Mouse (Mus musculus) cerebellum, adult 2 months (tissue): ENCODE data around the gene Lrmda.

ENCODE experiments used
- CTCF ChIP-seq: fragments of 200-500 bp; IDR thresholded peaks from 2 replicates; pipeline ENCODE4 v1.5.1; 2011; ENCODE audit warnings: low read depth, mild to moderate bottlenecking, control low read depth, low read length, moderate library complexity, borderline replicate concordance; ENCODE audit not compliant: insufficient read depth
- POLR2A ChIP-seq: fragments of 200-500 bp; IDR thresholded peaks from 2 replicates; pipeline ENCODE4 v1.6.1; 2011; ENCODE audit warnings: low read length, control low read depth, borderline replicate concordance; ENCODE audit not compliant: insufficient read depth

DNA sequence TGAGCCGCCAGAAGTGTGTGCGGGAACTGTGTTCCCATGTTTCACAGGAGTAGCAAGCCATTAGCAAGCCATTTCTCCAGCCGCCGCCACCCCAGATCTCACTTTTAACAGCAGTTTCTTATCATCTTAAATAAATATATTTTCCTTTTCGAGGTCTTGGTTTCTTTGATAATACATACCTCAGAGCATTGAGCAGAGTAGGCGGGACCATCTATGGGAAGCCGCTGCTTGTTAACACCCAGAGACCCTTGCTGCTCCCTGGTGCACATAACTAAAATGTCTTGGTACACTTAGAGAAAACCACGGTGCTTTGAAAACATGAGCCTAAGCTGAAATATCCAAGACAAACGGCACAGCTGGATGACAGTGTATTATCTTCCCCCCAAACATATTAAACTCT is 562.6 kb downstream of the Lrmda start:
- TF ChIP-seq POLR2A: no peak
- TF ChIP-seq CTCF: no peak
